ENCODE assay signal across 8 mouse cellular contexts in genomic region chr8:124346852-124347523, GRCm38 (mm10).
A peak's percentile ranks its signal among the peaks of the same experiment; 100 is the strongest.
DNase-seq lines count a peak whose midpoint lies in the region; ATAC-seq and TF ChIP-seq lines count a peak whose summit lies in the region.

No protein-coding gene starts in this region.

- H3K9ac ChIP-seq in kidney, embryonic 15.5 days = no peak overlapping the region

- no peak overlapping the region for H3K4me2 ChIP-seq in kidney, embryonic 15.5 days

- peak; percentile 39 for TF ChIP-seq CTCF in C2C12 (IDR thresholded peaks at IDR 0.05; ENCODE audit: control insufficient read depth, insufficient read depth, insufficient read length)
- peak; percentile 82 for TF ChIP-seq CTCF in lung, adult 2 months (IDR thresholded peaks at IDR 0.05; ENCODE audit: insufficient read depth, low read length)
- TF ChIP-seq CTCF in olfactory bulb, adult 2 months (IDR thresholded peaks at IDR 0.05; ENCODE audit: insufficient read depth, low read depth, low read length) = peak; percentile 93

- ATAC-seq in kidney, embryonic 15.5 days (replicated peaks; ENCODE audit: low FRiP score) = 0 out of 2 replicates have a peak, but pooled peaks have one; percentile 34
- ATAC-seq in erythroid progenitor cell, adult 5-6 weeks (replicated peaks; ENCODE audit: low FRiP score, poor library complexity, severe bottlenecking) = no peak

- intact Hi-C loops in gastrocnemius, postnatal 14 days (cut with DNase I; ENCODE audit: low total_unique reads) = loop anchor here (5.0 kb wide), 1 partner anchor 115 kb away; the partner anchor contains the start of gene Galnt2

- DNase-seq in MEL-GATA-1-ER (ENCODE audit: extremely low read depth, low read depth) = peak; percentile 5
- peak; percentile 69 to 77 for DNase-seq in cerebellum, postnatal 36 days
- peak; percentile 62 for DNase-seq in gastrocnemius, postnatal 14 days
- DNase-seq in lung, adult 2 months = peak; percentile 59

- H3K27ac ChIP-seq in kidney, embryonic 15.5 days = no peak overlapping the region
- H3K27ac ChIP-seq in olfactory bulb, adult 2 months (ENCODE audit: insufficient read depth, low read depth, low read length) = no peak overlapping the region

- no peak for TF ChIP-seq POLR2A in lung, adult 2 months (IDR thresholded peaks at IDR 0.05; ENCODE audit: borderline replicate concordance, extremely low read depth, low read depth, low read length)
- TF ChIP-seq POLR2A in olfactory bulb, adult 2 months (IDR thresholded peaks at IDR 0.05; ENCODE audit: insufficient read depth, low read depth, low read length) = no peak

- no peaks in the 10 kb centered on the region for H3K79me3 ChIP-seq in C2C12 (ENCODE audit: low read depth)

- H3ac ChIP-seq in C2C12 (ENCODE audit: control insufficient read depth, insufficient read length, low read depth) = no peak overlapping the region

- peaks cover 22% of the 10 kb centered on the region for H3K36me3 ChIP-seq in C2C12 (ENCODE audit: control insufficient read depth, insufficient read depth)
- H3K36me3 ChIP-seq in kidney, embryonic 15.5 days = peaks cover 39% of the 10 kb centered on the region

- WGBS in kidney, embryonic 15.5 days = 46% methylated on average over 19 of the region's 19 CpGs
- WGBS in lung, adult 2 months = 41% methylated on average over 19 of the region's 19 CpGs
- 36% methylated on average over 19 of the region's 19 CpGs for WGBS in olfactory bulb, adult 2 months

- H3K4me3 ChIP-seq in C2C12 (ENCODE audit: insufficient read depth, poor library complexity, severe bottlenecking) = no peak overlapping the region
- no peak overlapping the region for H3K4me3 ChIP-seq in kidney, embryonic 15.5 days (replicated peaks)
- H3K4me3 ChIP-seq in lung, adult 2 months (replicated peaks; ENCODE audit: extremely low read depth, low read depth, low read length) = no peak overlapping the region
- no peak overlapping the region for H3K4me3 ChIP-seq in olfactory bulb, adult 2 months (ENCODE audit: insufficient read depth, low read depth, low read length)

- H3K79me2 ChIP-seq in C2C12 (ENCODE audit: control insufficient read depth, insufficient read depth) = no peaks in the 10 kb centered on the region

- no peaks in the 10 kb centered on the region for H3K9me3 ChIP-seq in kidney, embryonic 15.5 days (replicated peaks)

- H3K4me1 ChIP-seq in kidney, embryonic 15.5 days = peaks cover 11% of the 10 kb centered on the region
- H3K4me1 ChIP-seq in lung, adult 2 months (ENCODE audit: control insufficient read depth, insufficient read depth, low read length) = no peaks in the 10 kb centered on the region
- H3K4me1 ChIP-seq in olfactory bulb, adult 2 months (ENCODE audit: control insufficient read depth, insufficient read depth, low read length) = peaks cover 5% of the 10 kb centered on the region; the same call in 1 of the 2 replicates

- no peaks in the 10 kb centered on the region for H3K27me3 ChIP-seq in C2C12 (ENCODE audit: control insufficient read depth, insufficient read depth, insufficient read length)
- H3K27me3 ChIP-seq in kidney, embryonic 15.5 days = no peaks in the 10 kb centered on the region

TF ChIP-seq in C2C12, 6 proteins besides CTCF, POLR2A, EP300 and RAD21:
- TF ChIP-seq FOSL1 (IDR thresholded peaks at IDR 0.05; ENCODE audit: insufficient read depth, low read length, poor library complexity, severe bottlenecking) = no peak
- no peak for TF ChIP-seq MAX (IDR thresholded peaks at IDR 0.05)
- no peak for TF ChIP-seq USF1 (IDR thresholded peaks at IDR 0.05; ENCODE audit: low read depth)
- no peak for TF ChIP-seq MYOG (IDR thresholded peaks at IDR 0.05; ENCODE audit: control insufficient read depth, extremely low read depth, insufficient read length)
- TF ChIP-seq CEBPB (IDR thresholded peaks at IDR 0.05; ENCODE audit: low read depth) = no peak
- no peak for TF ChIP-seq MYOD1 (IDR thresholded peaks at IDR 0.05; ENCODE audit: control insufficient read depth, insufficient read length, low read depth)

Comparison
In these comparisons a context has a peak if more than half of its experiments do, and no peak if none do; other contexts are left out.
1. CTCF ChIP-seq: peak in every context shown above with its lines; median percentile 93 in olfactory bulb, adult 2 months; 82 in lung, adult 2 months; 39 in C2C12.
2. DNase-seq: peak in every context shown above with its lines; median percentile 73 in cerebellum, postnatal 36 days; 62 in gastrocnemius, postnatal 14 days; 59 in lung, adult 2 months; 5 in MEL-GATA-1-ER.